Comparison of ENCODE assay signal across 9 mouse cellular contexts in genomic region chr11:102039487-102040137, GRCm38 (mm10). TPM values are rescaled to one million over a fixed set of nuclear protein-coding genes. Genes with fewer than 3 reads are reported as not detected.
DNase-seq lines count a peak whose midpoint lies in the region; ATAC-seq and TF ChIP-seq lines count a peak whose summit lies in the region.
"Had no signal": no experiment of that assay in that cellular context is flagged by ENCODE, and none has a peak within 500 bp of the region (broad histone marks: within the 10 kb centered on the region; RNA-seq: fewer than 3 reads in every experiment).

No protein-coding gene starts in this region.

- 63% methylated on average over 13 of the region's 13 CpGs for WGBS in heart, embryonic 16.5 days
- 68% methylated on average over 13 of the region's 13 CpGs for WGBS in heart, embryonic 11.5 days (ENCODE audit: insufficient replicate concordance)
- 75% methylated on average over 13 of the region's 13 CpGs for WGBS in limb, embryonic 14.5 days
- WGBS in limb, embryonic 10.5 days: 82% methylated on average over 13 of the region's 13 CpGs
- 48% methylated on average over 13 of the region's 13 CpGs for WGBS in intestine, postnatal 0 days

- no peak for TF ChIP-seq POLR2A in limb, embryonic 14.5 days (IDR thresholded peaks at IDR 0.05; ENCODE audit: borderline replicate concordance, extremely low read depth, insufficient read depth, insufficient read length)

- peak overlapping the region; percentile 18; the same call in 1 of the 2 replicates for H3K27ac ChIP-seq in heart, embryonic 16.5 days (ENCODE audit: low read length)
- no peak overlapping the region for H3K27ac ChIP-seq in heart, embryonic 11.5 days (ENCODE audit: low read depth, low read length)
- H3K27ac ChIP-seq in limb, embryonic 14.5 days (replicated peaks; ENCODE audit: low read depth, low read length): no peak overlapping the region
- no peak overlapping the region for H3K27ac ChIP-seq in limb, embryonic 10.5 days
- no peak overlapping the region for H3K27ac ChIP-seq in intestine, postnatal 0 days (ENCODE audit: low read depth, low read length)
- H3K27ac ChIP-seq: macrophage had no signal

- no peaks in the 10 kb centered on the region for H3K4me1 ChIP-seq in heart, embryonic 16.5 days (ENCODE audit: control insufficient read depth, insufficient read depth, low read length)
- H3K4me1 ChIP-seq in heart, embryonic 11.5 days (ENCODE audit: control insufficient read depth, insufficient read depth, low read length): no peaks in the 10 kb centered on the region
- no peaks in the 10 kb centered on the region for H3K4me1 ChIP-seq in limb, embryonic 14.5 days (ENCODE audit: control insufficient read depth, insufficient read depth, low read length)
- no peaks in the 10 kb centered on the region for H3K4me1 ChIP-seq in limb, embryonic 10.5 days
- no peaks in the 10 kb centered on the region for H3K4me1 ChIP-seq in intestine, postnatal 0 days (replicated peaks; ENCODE audit: control insufficient read depth, insufficient read depth, low read length)

- H3K27me3 ChIP-seq in heart, embryonic 16.5 days (ENCODE audit: control insufficient read depth, insufficient read depth, low read length): no peaks in the 10 kb centered on the region
- H3K27me3 ChIP-seq in heart, embryonic 11.5 days (ENCODE audit: control insufficient read depth, insufficient read depth, low read length): 0 out of 2 replicates have a peak, but pooled peaks cover 2% of the 10 kb centered on the region
- H3K27me3 ChIP-seq in limb, embryonic 14.5 days (ENCODE audit: control insufficient read depth, insufficient read depth, low read length): no peaks in the 10 kb centered on the region
- H3K27me3 ChIP-seq in limb, embryonic 10.5 days (ENCODE audit: low read depth, poor library complexity, severe bottlenecking): 0 out of 2 replicates have a peak, but pooled peaks cover 7% of the 10 kb centered on the region
- no peaks in the 10 kb centered on the region for H3K27me3 ChIP-seq in intestine, postnatal 0 days (replicated peaks; ENCODE audit: control insufficient read depth, insufficient read depth, low read length)

- peak overlapping the region; percentile 2; the same call in 1 of the 2 replicates for H3K4me2 ChIP-seq in heart, embryonic 16.5 days (ENCODE audit: low read depth, low read length)
- no peak overlapping the region for H3K4me2 ChIP-seq in heart, embryonic 11.5 days
- H3K4me2 ChIP-seq in limb, embryonic 14.5 days (replicated peaks; ENCODE audit: low read depth, low read length, severe bottlenecking): 0 out of 2 replicates have a peak overlapping the region, but pooled peaks have one; percentile 24
- 0 out of 2 replicates have a peak overlapping the region, but pooled peaks have one; percentile 27 for H3K4me2 ChIP-seq in intestine, postnatal 0 days (replicated peaks; ENCODE audit: low read depth)

- DNase-seq in limb, embryonic 14.5 days (ENCODE audit: low spot score): no peak
- DNase-seq in limb, embryonic 10.5 days (ENCODE audit: low spot score): no peak
- DNase-seq in lung, postnatal 14 days: peak; percentile 18
- DNase-seq in layer of hippocampus, adult 9-11 months: no peak

- H3K9ac ChIP-seq in heart, embryonic 16.5 days (ENCODE audit: low read length): no peak overlapping the region
- H3K9ac ChIP-seq in heart, embryonic 11.5 days (ENCODE audit: low read depth, low read length): no peak overlapping the region
- H3K9ac ChIP-seq in limb, embryonic 14.5 days (ENCODE audit: low read depth, low read length, severe bottlenecking): no peak overlapping the region
- H3K9ac ChIP-seq in intestine, postnatal 0 days (ENCODE audit: low read depth, low read length): no peak overlapping the region

- no peak for ATAC-seq in heart, embryonic 16.5 days (replicated peaks; ENCODE audit: extremely low read depth, insufficient read depth, low FRiP score)
- no peak for ATAC-seq in heart, embryonic 11.5 days (replicated peaks; ENCODE audit: insufficient number of reproducible peaks, low FRiP score, low TSS enrichment)
- no peak for ATAC-seq in limb, embryonic 14.5 days (ENCODE audit: low FRiP score, low read depth)
- ATAC-seq in intestine, postnatal 0 days: no peak

- H3K36me3 ChIP-seq in heart, embryonic 16.5 days (ENCODE audit: control insufficient read depth, insufficient read depth): no peaks in the 10 kb centered on the region
- H3K36me3 ChIP-seq in heart, embryonic 11.5 days (ENCODE audit: control insufficient read depth, insufficient read depth, low read length): no peaks in the 10 kb centered on the region
- H3K36me3 ChIP-seq in limb, embryonic 14.5 days (ENCODE audit: control insufficient read depth, insufficient read depth, low read length): no peaks in the 10 kb centered on the region
- no peaks in the 10 kb centered on the region for H3K36me3 ChIP-seq in limb, embryonic 10.5 days
- H3K36me3 ChIP-seq in intestine, postnatal 0 days (ENCODE audit: control insufficient read depth, insufficient read depth): no peaks in the 10 kb centered on the region

- no peak overlapping the region for H3K4me3 ChIP-seq in heart, embryonic 16.5 days (ENCODE audit: low read length)
- H3K4me3 ChIP-seq in heart, embryonic 11.5 days (ENCODE audit: low read depth, low read length): no peak overlapping the region
- no peak overlapping the region for H3K4me3 ChIP-seq in limb, embryonic 14.5 days (replicated peaks; ENCODE audit: low read length)
- no peak overlapping the region for H3K4me3 ChIP-seq in limb, embryonic 10.5 days
- no peak overlapping the region for H3K4me3 ChIP-seq in intestine, postnatal 0 days (ENCODE audit: low read depth, low read length)

- no peak for TF ChIP-seq CTCF in intestine, postnatal 0 days (IDR thresholded peaks at IDR 0.05; ENCODE audit: low read depth)

- H3K9me3 ChIP-seq in heart, embryonic 16.5 days (replicated peaks; ENCODE audit: control insufficient read depth, low read length): no peaks in the 10 kb centered on the region
- no peaks in the 10 kb centered on the region for H3K9me3 ChIP-seq in heart, embryonic 11.5 days (replicated peaks; ENCODE audit: control insufficient read depth, low read length)
- no peaks in the 10 kb centered on the region for H3K9me3 ChIP-seq in limb, embryonic 14.5 days (ENCODE audit: control insufficient read depth, low read length)
- H3K9me3 ChIP-seq in limb, embryonic 10.5 days (replicated peaks): no peaks in the 10 kb centered on the region
- H3K9me3 ChIP-seq in intestine, postnatal 0 days (ENCODE audit: control insufficient read depth): no peaks in the 10 kb centered on the region

RNA-seq across cellular contexts. Expression of gene Cd300lg, which starts 1.7 kb away (rescaled TPM):
- 11.6 TPM in 2 replicates for polyA plus RNA-seq in heart, embryonic 16.5 days (2015; fragmentation: Nextera tagmentation; extraction: Ambion mirVana)
- polyA plus RNA-seq in heart, embryonic 11.5 days (2014; fragmentation: Nextera tagmentation; extraction: Ambion mirVana): 0.70 and 0.79 TPM in 2 replicates
- polyA plus RNA-seq in limb, embryonic 14.5 days (2012; rRNA removed): 1.0 and 2.1 TPM in 2 replicates
- polyA plus RNA-seq in limb, embryonic 14.5 days (2014; fragmentation: Nextera tagmentation; extraction: Ambion mirVana): 0.81 and 0.87 TPM in 2 replicates
- 0.38 and 0.45 TPM in 2 replicates for polyA plus RNA-seq in limb, embryonic 10.5 days (2016; fragmentation: Nextera tagmentation; extraction: Ambion mirVana)
- polyA plus RNA-seq in intestine, postnatal 0 days (2015; fragmentation: Nextera tagmentation; extraction: Ambion mirVana): 5.4 and 5.6 TPM in 2 replicates

RNA-seq across cellular contexts. Expression of gene Mpp3, which starts 11.4 kb away (rescaled TPM):
- 4.2 and 4.9 TPM in 2 replicates for polyA plus RNA-seq in heart, embryonic 16.5 days (2015; fragmentation: Nextera tagmentation; extraction: Ambion mirVana)
- polyA plus RNA-seq in heart, embryonic 11.5 days (2014; fragmentation: Nextera tagmentation; extraction: Ambion mirVana): 2.7 and 3.4 TPM in 2 replicates
- polyA plus RNA-seq in limb, embryonic 14.5 days (2012; rRNA removed): 15.7 and 17.8 TPM in 2 replicates
- polyA plus RNA-seq in limb, embryonic 14.5 days (2014; fragmentation: Nextera tagmentation; extraction: Ambion mirVana): 4.9 and 5.2 TPM in 2 replicates
- 17.7 and 18.4 TPM in 2 replicates for polyA plus RNA-seq in limb, embryonic 10.5 days (2016; fragmentation: Nextera tagmentation; extraction: Ambion mirVana)
- polyA plus RNA-seq in intestine, postnatal 0 days (2015; fragmentation: Nextera tagmentation; extraction: Ambion mirVana): 8.1 and 8.6 TPM in 2 replicates
- polyA plus RNA-seq: macrophage had no signal

RNA-seq across cellular contexts. Expression of gene Mpp2, which starts 48.7 kb away (rescaled TPM):
- polyA plus RNA-seq in heart, embryonic 16.5 days (2015; fragmentation: Nextera tagmentation; extraction: Ambion mirVana): 6.6 and 9.1 TPM in 2 replicates
- 9.7 and 11.4 TPM in 2 replicates for polyA plus RNA-seq in heart, embryonic 11.5 days (2014; fragmentation: Nextera tagmentation; extraction: Ambion mirVana)
- 20.5 and 26.7 TPM in 2 replicates for polyA plus RNA-seq in limb, embryonic 14.5 days (2012; rRNA removed)
- polyA plus RNA-seq in limb, embryonic 14.5 days (2014; fragmentation: Nextera tagmentation; extraction: Ambion mirVana): 6.6 and 10.2 TPM in 2 replicates
- 11.5 and 16.6 TPM in 2 replicates for polyA plus RNA-seq in limb, embryonic 10.5 days (2016; fragmentation: Nextera tagmentation; extraction: Ambion mirVana)
- 1.7 and 2.2 TPM in 2 replicates for polyA plus RNA-seq in intestine, postnatal 0 days (2015; fragmentation: Nextera tagmentation; extraction: Ambion mirVana)
- polyA plus RNA-seq: macrophage had no signal

RNA-seq across cellular contexts. Expression of gene Dusp3, which starts 52.8 kb away (rescaled TPM):
- 57.3 and 58.8 TPM in 2 replicates for polyA plus RNA-seq in heart, embryonic 16.5 days (2015; fragmentation: Nextera tagmentation; extraction: Ambion mirVana)
- 49.2 and 49.4 TPM in 2 replicates for polyA plus RNA-seq in heart, embryonic 11.5 days (2014; fragmentation: Nextera tagmentation; extraction: Ambion mirVana)
- 20.1 and 21.1 TPM in 2 replicates for polyA plus RNA-seq in limb, embryonic 14.5 days (2012; rRNA removed)
- 23.4 and 23.6 TPM in 2 replicates for polyA plus RNA-seq in limb, embryonic 14.5 days (2014; fragmentation: Nextera tagmentation; extraction: Ambion mirVana)
- polyA plus RNA-seq in limb, embryonic 10.5 days (2016; fragmentation: Nextera tagmentation; extraction: Ambion mirVana): 9.2 TPM in 2 replicates
- polyA plus RNA-seq in intestine, postnatal 0 days (2015; fragmentation: Nextera tagmentation; extraction: Ambion mirVana): 49.9 and 53.5 TPM in 2 replicates

RNA-seq across cellular contexts. Expression of gene Cfap97d1, which starts 55.5 kb away (rescaled TPM):
- not detected in 2 replicates for polyA plus RNA-seq in heart, embryonic 16.5 days (2015; fragmentation: Nextera tagmentation; extraction: Ambion mirVana)
- not detected in 2 replicates for polyA plus RNA-seq in heart, embryonic 11.5 days (2014; fragmentation: Nextera tagmentation; extraction: Ambion mirVana)
- not detected in 2 replicates for polyA plus RNA-seq in limb, embryonic 14.5 days (2012; rRNA removed)
- not detected in 2 replicates for polyA plus RNA-seq in limb, embryonic 14.5 days (2014; fragmentation: Nextera tagmentation; extraction: Ambion mirVana)
- polyA plus RNA-seq in limb, embryonic 10.5 days (2016; fragmentation: Nextera tagmentation; extraction: Ambion mirVana): not detected in 2 replicates
- not detected in 2 replicates for polyA plus RNA-seq in intestine, postnatal 0 days (2015; fragmentation: Nextera tagmentation; extraction: Ambion mirVana)
- polyA plus RNA-seq: macrophage; small intestine, adult 2 months had no signal
